Mouse (Mus musculus): Measurements from ENCODE around the gene Kcnip4.

- TF ChIP-seq TAL1 (IDR thresholded peaks at IDR 0.05; ENCODE audit: low read length), result no peak
- TF ChIP-seq GATA1 (IDR thresholded peaks at IDR 0.05; ENCODE audit: low read length), result no peak
Measured at GRCm38 (mm10) chr5:49259356-49259755, 265.4 kb downstream of the Kcnip4 start.
